Mouse (Mus musculus) forebrain, embryonic 14.5 days (tissue): Measurements from ENCODE around the gene Vps33b. TPM values are rescaled to one million over a fixed set of nuclear protein-coding genes. Genes with fewer than 3 reads are reported as not detected.

Source experiments
- ATAC-seq: fragments of 200-750 bp; cut with Nextera tagmentation; 2 replicates; pipeline ENCODE4 v1.8.0; 2017; ENCODE audit warnings: mild to moderate bottlenecking, moderate library complexity
- DNase-seq: peaks from one replicate; pipeline ENCODE4 v3.0.0-alpha.2; 2015; ENCODE audit warnings: low spot score
- H3K27ac ChIP-seq: fragments of 300-500 bp; sonication (generic); 2 replicates; pipeline ENCODE4 v1.5.1; 2014; ENCODE audit warnings: low read depth, mild to moderate bottlenecking, control low read depth, low read length, moderate library complexity
- H3K27me3 ChIP-seq: fragments of 300-500 bp; sonication (generic); replicated peaks from 2 replicates; pipeline ENCODE4 v1.6.1; 2014; ENCODE audit warnings: low read length, control low read depth, mixed read lengths; ENCODE audit not compliant: control insufficient read depth, insufficient read depth
- H3K36me3 ChIP-seq: fragments of 300-500 bp; sonication (generic); 2 replicates; pipeline ENCODE4 v1.6.1; 2014; ENCODE audit warnings: low read length, control low read depth; ENCODE audit not compliant: control insufficient read depth, insufficient read depth
- H3K4me1 ChIP-seq: fragments of 300-500 bp; sonication (generic); 2 replicates; pipeline ENCODE4 v1.6.1; 2014; ENCODE audit warnings: antibody characterized with exemption, low read length, control low read depth; ENCODE audit not compliant: control insufficient read depth, insufficient read depth
- H3K4me2 ChIP-seq: fragments of 300-500 bp; sonication (generic); 2 replicates; pipeline ENCODE4 v1.6.1; 2014; ENCODE audit warnings: mild to moderate bottlenecking, control low read depth, low read length
- H3K4me3 ChIP-seq: fragments of 300-500 bp; sonication (generic); 2 replicates; pipeline ENCODE4 v1.5.1; 2014; ENCODE audit warnings: low read depth, low read length, control low read depth
- H3K9ac ChIP-seq: fragments of 300-500 bp; sonication (generic); 2 replicates; pipeline ENCODE4 v1.6.1; 2014; ENCODE audit warnings: mild to moderate bottlenecking, low read length, control low read depth, moderate library complexity
- H3K9me3 ChIP-seq: fragments of 300-500 bp; sonication (generic); replicated peaks from 2 replicates; pipeline ENCODE4 v1.6.1; 2016; ENCODE audit warnings: low read length, control low read depth, mixed read lengths; ENCODE audit not compliant: control insufficient read depth
- WGBS: fragments of 180-500 bp; shearing (Covaris S2); extraction: QIAGEN DNeasy Blood & Tissue Kit; methylation state at CpG from one replicate; pipeline ENCODE4 v1.1.7; 2014; 5-methylcytosine and 5-hydroxymethylcytosine counted together
- polyA plus RNA-seq: library from polyadenylated mRNA; unstranded; fragments of >200 nt; fragmentation: Nextera tagmentation; extraction: Ambion mirVana; gene quantifications from 2 replicates; pipeline ENCODE4 v1.2.1, GENCODE M21; 2014

The Vps33b gene
- 6.1 and 10.9 TPM in 2 replicates for polyA plus RNA-seq

DNA sequence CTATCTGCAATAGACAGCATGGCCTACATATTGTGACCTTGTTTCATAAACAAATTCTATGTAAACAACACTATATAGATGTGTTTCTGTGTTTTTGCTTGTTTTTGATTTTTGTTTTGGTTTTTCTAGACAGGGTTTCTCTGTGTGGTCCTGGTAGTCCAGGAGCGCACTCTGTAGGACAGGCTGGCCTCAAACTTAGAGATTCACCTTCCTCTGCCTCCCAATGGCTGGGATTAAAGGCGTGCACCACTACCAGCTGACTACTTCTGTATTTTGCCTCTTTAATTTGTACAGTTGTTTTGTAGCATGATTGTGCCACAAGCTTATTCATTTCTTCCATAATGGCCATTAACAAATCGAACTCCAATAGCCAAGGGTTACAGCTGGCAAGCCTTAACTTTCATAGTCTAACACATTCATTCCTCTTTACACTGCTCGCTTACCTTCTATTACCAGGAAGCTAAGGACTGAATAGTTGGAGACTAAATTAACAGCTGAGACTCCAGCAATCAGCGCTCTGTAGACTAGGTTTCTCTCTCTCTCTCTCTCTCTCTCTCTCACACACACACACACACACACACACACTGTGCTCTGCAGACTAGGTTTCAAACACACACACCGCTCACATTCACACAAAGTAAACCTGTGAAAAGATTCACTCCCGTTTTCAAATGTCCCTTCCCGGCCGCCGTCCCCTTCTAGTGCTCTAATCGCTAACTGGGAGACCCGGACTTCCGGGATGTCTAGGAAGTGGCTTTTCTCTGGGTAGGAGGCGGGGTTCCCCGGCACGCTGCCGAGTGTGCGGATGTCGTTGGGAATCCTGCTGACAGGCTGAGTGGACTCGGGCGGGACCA lies at the start of gene Vps33b:
TSS of gene Vps33b (plus strand) at position 753 of the 854 bp plus-strand sequence.
- Histone ChIP-seq H3K4me1 (peaks cover 18% of the 10 kb centered on the region), H3K4me3 (peak within 1 kb of the TSS; percentile 80), H3K27ac (peak within 1 kb of the TSS; percentile 45; the same call in 1 of the 2 replicates), H3K9me3 (peaks cover 2% of the 10 kb centered on the region; the same call in 1 of the 2 replicates), H3K27me3 (no peaks in the 10 kb centered on the region), H3K9ac (peak within 1 kb of the TSS; percentile 76), H3K4me2 (peak within 1 kb of the TSS; percentile 91), H3K36me3 (peaks cover 45% of the 10 kb centered on the region)
- DNase-seq (peak; percentile 97), ATAC-seq (peak; percentile 97)
- WGBS: 4% methylated on average over 21 of the region's 21 CpGs

DNA sequence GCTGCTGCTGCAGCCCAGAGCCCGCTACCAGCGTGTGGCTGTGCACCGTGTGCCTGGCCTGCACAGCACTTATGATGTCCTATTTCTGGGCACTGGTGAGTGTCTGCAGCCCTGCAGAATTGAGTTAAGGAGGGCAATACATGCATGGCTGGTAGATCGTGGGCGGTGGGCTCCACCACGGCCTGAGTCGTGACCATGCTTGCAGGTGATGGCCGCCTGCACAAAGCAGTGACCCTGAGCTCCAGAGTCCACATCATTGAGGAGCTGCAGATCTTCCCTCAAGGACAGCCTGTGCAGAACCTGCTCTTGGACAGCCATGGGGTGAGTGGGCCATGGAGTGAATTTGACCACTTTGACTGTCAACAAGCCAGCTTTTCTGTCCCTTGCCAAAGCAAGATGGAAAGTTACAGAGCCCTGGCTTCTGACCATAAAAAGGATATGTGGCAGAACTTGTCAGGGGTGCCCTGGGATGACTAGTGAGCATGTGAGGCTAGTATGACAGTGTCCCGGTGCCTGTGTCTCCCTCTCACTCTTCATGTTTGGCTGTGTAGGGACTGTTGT lies 49.1 kb upstream of the Vps33b start:
- WGBS: over 99% methylated on average over 9 of the region's 9 CpGs
- ATAC-seq: no peak
- no peaks in the 10 kb centered on the region for H3K27me3 ChIP-seq
- H3K4me3 ChIP-seq: no peak overlapping the region
- DNase-seq: no peak
- no peak overlapping the region for H3K9ac ChIP-seq
- H3K4me1 ChIP-seq: peaks cover under 1% of the 10 kb centered on the region; the same call in 1 of the 2 replicates
- H3K36me3 ChIP-seq: peaks cover 94% of the 10 kb centered on the region
- no peak overlapping the region for H3K27ac ChIP-seq
- no peak overlapping the region for H3K4me2 ChIP-seq
- H3K9me3 ChIP-seq: no peaks in the 10 kb centered on the region

DNA sequence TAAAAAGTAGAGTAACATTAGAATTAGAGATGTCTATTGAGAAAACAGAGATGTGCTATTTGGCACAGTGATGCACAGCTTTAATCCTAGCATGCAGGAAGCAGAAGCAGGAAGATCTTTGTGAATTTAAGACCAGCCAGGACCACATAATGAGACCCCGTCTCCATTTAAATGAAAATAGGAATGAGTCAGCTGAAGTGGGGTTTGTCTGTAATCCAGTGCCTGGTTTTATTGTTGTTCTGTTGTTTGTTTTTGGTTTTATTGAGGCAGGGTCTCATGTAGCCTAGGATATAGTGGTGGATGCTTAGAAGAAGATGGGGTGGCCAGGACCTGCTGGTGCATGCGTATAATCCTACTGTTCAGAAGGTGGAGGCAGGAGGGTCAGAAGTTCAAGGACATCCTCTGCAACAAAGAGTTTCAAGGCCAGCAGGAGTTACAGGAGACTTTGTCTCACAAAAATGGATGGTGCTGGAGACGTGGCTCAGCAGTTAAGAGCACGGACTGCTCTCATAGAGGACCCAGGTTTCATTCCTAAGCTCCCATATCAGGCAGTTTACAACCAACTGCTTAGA lies 48.2 kb upstream of the Vps33b start:
- H3K27ac ChIP-seq: no peak overlapping the region
- no peak overlapping the region for H3K9ac ChIP-seq
- ATAC-seq: no peak
- H3K4me2 ChIP-seq: no peak overlapping the region
- H3K36me3 ChIP-seq: peaks cover 95% of the 10 kb centered on the region
- DNase-seq: no peak
- WGBS: 89% methylated on average over 4 of the region's 4 CpGs
- H3K9me3 ChIP-seq: no peaks in the 10 kb centered on the region
- H3K27me3 ChIP-seq: no peaks in the 10 kb centered on the region
- H3K4me1 ChIP-seq: no peaks in the 10 kb centered on the region
- H3K4me3 ChIP-seq: no peak overlapping the region

DNA sequence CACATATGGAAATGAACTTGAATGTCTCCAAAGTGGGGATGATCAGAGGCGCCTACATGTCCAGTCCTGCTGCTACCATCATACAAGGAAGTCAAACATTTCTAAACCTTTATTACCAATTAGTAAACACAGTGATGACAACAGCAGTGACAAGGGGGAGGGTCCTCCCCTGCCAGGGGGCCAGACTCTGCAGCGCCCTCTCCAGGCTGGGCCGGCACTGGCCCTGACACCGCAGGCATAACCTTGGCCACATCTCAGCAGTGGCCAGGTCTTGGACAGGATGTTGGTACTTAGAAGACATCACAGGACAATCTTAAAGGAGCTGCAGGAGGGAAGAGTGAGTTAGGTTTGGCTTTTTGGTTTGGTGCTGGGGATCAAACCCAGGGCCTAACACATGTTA lies 42.4 kb upstream of the Vps33b start:
- H3K9me3 ChIP-seq: no peaks in the 10 kb centered on the region
- peaks cover 7% of the 10 kb centered on the region; the same call in 1 of the 2 replicates for H3K4me1 ChIP-seq
- peaks cover 51% of the 10 kb centered on the region for H3K36me3 ChIP-seq
- ATAC-seq (no peak), DNase-seq (no peak)
- WGBS: 95% methylated on average over 4 of the region's 4 CpGs
- H3K9ac ChIP-seq: no peak overlapping the region
- H3K4me3 ChIP-seq: no peak overlapping the region
- no peak overlapping the region for H3K27ac ChIP-seq
- no peak overlapping the region for H3K4me2 ChIP-seq
- no peaks in the 10 kb centered on the region for H3K27me3 ChIP-seq

DNA sequence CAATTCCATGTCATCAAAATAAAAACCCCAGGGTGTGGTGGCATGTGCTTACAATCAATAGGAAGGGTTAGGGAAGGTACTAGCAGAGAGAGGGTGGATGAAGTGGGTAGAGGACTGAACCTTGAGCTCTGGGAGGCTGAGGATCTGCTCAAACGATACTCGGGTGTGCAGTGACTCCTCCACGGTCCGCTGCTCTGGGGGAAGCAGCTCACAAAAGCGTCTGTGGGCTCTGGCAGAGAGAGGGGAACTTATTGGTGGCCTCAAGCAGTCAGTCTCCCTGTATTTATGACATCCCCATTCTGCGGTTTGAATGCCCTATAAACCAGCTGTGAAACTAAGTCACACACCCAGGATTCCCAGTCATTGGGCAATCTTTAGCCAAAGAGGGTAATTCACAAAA lies 39.3 kb upstream of the Vps33b start:
- H3K4me3 ChIP-seq: no peak overlapping the region
- peaks cover 23% of the 10 kb centered on the region for H3K36me3 ChIP-seq
- no peak overlapping the region for H3K27ac ChIP-seq
- no peaks in the 10 kb centered on the region for H3K9me3 ChIP-seq
- no peaks in the 10 kb centered on the region for H3K27me3 ChIP-seq
- WGBS: 59% methylated on average over 6 of the region's 6 CpGs
- peaks cover 11% of the 10 kb centered on the region for H3K4me1 ChIP-seq
- DNase-seq (no peak), ATAC-seq (no peak)
- no peak overlapping the region for H3K9ac ChIP-seq
- H3K4me2 ChIP-seq: no peak overlapping the region

DNA sequence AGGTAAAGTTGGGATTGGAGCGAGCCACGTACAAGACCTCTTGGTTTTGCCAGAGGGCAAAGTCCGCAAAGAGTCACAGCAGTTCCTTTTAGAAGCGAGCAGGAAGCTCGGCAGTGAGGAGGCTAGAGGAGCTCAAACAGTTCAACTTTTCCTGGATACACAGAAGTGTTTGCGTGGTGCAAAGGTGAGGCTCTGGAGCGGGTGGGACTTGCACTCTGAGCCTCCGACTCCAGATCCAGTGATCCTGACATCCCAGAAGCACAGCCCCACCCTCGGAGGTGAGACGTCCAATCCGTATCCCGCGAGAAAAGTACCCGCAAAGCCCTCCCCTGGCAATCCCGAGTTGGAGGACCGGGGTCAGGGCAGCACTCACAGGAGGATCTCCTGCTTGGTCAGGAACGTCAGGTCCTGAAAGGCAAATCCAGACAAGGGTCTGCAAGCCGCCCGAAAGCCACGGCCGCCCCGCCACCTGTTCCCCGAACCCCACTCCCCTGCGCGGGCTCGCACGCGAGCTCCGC lies 37.4 kb upstream of the Vps33b start:
- Histone ChIP-seq H3K4me1 (peaks cover 11% of the 10 kb centered on the region), H3K9ac (peak overlapping the region; percentile 54), H3K36me3 (peaks cover 6% of the 10 kb centered on the region), H3K9me3 (no peaks in the 10 kb centered on the region), H3K27me3 (no peaks in the 10 kb centered on the region), H3K4me3 (peak overlapping the region; percentile 65), H3K27ac (no peak overlapping the region), H3K4me2 (peak overlapping the region; percentile 95)
- ATAC-seq: peak; percentile 45; the same call in 1 of the 2 replicates
- peak; percentile 10 for DNase-seq
- WGBS: under 1% methylated on average over 29 of the region's 29 CpGs

DNA sequence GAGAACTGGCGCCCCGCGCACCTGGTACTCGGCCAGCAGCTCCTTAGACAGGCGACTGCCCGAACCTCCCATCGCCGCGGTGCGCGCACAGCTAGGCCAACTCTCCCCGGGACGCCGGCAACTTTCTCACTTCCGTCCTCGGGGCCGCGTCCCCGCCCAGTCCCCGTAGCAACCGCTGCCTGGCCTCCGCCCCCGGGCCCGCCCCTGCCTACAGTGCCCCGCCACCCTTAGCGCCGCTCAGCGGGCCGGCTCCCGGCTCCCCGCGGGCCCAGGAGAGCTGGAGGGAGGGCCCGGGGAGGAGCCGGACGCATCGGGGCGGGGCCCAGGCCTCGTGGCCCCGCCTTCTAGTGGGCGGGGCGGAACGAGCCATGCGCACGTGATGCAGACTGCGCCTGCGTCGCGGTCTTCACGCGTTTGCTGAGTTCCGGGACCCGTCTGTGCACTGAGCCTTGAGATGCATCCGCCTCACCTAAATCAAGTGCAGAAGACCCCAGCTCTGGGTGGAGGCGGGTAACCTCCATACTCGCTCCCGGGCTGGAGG lies 36.9 kb upstream of the Vps33b start, which contains the start of the genes Cib1 and Gdpgp1:
TSS of gene Cib1 (minus strand) at position 325 of the 541 bp plus-strand sequence.
TSS of gene Gdpgp1 (plus strand) at position 377 of the 541 bp plus-strand sequence.
- ATAC-seq: peak; percentile 98
- peak; percentile 97 for DNase-seq
- Histone ChIP-seq H3K27me3 (no peaks in the 10 kb centered on the region), H3K4me1 (peaks cover 11% of the 10 kb centered on the region), H3K4me3 (peak within 1 kb of the TSS; percentile 65), H3K27ac (no peak within 1 kb of the TSS), H3K9me3 (no peaks in the 10 kb centered on the region), H3K4me2 (peak within 1 kb of the TSS; percentile 95), H3K36me3 (peaks cover under 1% of the 10 kb centered on the region), H3K9ac (peak within 1 kb of the TSS; percentile 54)
- under 1% methylated on average over 56 of the region's 56 CpGs for WGBS

DNA sequence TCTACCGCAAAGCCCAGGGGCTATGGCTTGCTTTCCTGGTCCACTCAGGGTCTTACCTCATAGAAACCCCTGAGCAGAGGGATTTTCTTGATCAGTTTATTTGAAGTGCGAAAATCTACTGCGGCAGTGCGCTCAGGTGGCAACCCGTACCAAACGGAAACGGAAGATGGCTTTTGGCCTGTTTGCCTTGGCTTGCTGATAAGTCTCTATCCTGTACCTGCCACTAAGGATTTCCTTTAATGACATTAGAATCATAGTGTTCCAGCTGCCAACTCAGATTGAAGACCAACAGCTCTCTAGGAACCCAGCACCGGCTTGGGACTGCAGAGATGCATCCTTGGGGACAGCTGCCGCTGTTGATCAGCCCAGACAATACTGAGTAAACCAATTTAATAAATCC lies 35.6 kb upstream of the Vps33b start:
- Histone ChIP-seq H3K4me1 (peaks cover 11% of the 10 kb centered on the region), H3K27ac (no peak overlapping the region), H3K4me2 (peak overlapping the region; percentile 95), H3K4me3 (no peak overlapping the region), H3K9ac (peak overlapping the region; percentile 13; the same call in 1 of the 2 replicates), H3K9me3 (no peaks in the 10 kb centered on the region), H3K27me3 (no peaks in the 10 kb centered on the region), H3K36me3 (peaks cover 4% of the 10 kb centered on the region; the same call in 1 of the 2 replicates)
- DNase-seq (no peak), ATAC-seq (no peak)
- WGBS: 84% methylated on average over 9 of the region's 9 CpGs
